Mouse (Mus musculus): Measurements from ENCODE around the gene Mkrn1. TPM values are rescaled to one million over a fixed set of nuclear protein-coding genes. Genes with fewer than 3 reads are reported as not detected.

Mkrn1 gene
- polyA plus RNA-seq, 1 experiment from 2014 or later = 35.9 TPM

DNA sequence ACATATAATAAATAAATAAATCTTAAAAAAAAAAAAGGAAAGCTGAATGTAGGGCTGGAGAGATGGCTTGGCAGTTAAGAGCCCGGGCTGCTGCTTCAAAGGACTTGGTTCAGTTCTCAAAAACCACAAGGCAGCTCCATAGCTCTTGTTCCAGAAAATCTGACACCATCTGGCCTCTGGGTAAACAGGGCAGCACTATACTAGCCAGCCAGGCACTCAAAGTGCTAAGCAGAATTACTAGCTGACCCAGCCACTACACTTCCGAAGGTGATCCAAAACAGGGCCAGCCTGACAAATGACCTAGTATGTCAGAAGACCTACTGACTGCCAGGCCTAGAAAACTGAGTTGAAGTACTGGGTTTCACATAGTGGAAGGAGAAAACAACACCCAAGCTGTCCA, 17.1 kb downstream of the Mkrn1 start:
- no peak overlapping the region for H3K9ac ChIP-seq (ENCODE audit: low read length)
- ATAC-seq (ENCODE audit: insufficient number of reproducible peaks, low FRiP score, low TSS enrichment, low read depth) (no peak), DNase-seq (ENCODE audit: low spot score) (no peak)
- no peak overlapping the region for H3K4me3 ChIP-seq (ENCODE audit: low read depth, low read length)
- H3K27ac ChIP-seq (replicated peaks; ENCODE audit: low read depth, low read length) = no peak overlapping the region
- no peaks in the 10 kb centered on the region for H3K27me3 ChIP-seq (ENCODE audit: control insufficient read depth, insufficient read depth, low read length)
- WGBS = 70% methylated on average over 2 of the region's 2 CpGs
- no peaks in the 10 kb centered on the region for H3K9me3 ChIP-seq (ENCODE audit: control insufficient read depth, low read length)
- H3K4me2 ChIP-seq (ENCODE audit: low read depth, severe bottlenecking) = no peak overlapping the region
- H3K4me1 ChIP-seq (ENCODE audit: control insufficient read depth, insufficient read depth, low read length) = no peaks in the 10 kb centered on the region
- H3K36me3 ChIP-seq (ENCODE audit: control insufficient read depth, insufficient read depth, low read length) = no peaks in the 10 kb centered on the region

DNA sequence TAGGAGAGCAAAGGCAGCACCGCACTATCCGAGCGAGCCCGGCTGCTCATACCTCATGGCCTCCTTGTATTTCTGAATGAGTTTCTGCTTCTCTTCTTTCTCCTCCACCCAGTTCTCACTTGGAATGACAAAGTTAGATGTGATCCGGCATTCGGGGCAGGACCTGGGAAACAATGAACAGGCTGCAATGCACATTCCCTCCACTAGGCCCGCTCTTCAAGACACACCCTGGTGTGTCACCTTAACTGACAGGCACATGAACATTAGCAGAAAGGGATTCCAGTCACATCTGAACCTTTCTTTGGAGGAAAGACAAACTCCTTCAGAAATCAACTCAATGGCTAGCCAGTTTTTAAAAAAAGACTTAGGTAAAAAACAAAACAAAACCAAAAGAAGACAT, 19.9 kb downstream of the Mkrn1 start:
- 80% methylated on average over 7 of the region's 7 CpGs for WGBS

DNA sequence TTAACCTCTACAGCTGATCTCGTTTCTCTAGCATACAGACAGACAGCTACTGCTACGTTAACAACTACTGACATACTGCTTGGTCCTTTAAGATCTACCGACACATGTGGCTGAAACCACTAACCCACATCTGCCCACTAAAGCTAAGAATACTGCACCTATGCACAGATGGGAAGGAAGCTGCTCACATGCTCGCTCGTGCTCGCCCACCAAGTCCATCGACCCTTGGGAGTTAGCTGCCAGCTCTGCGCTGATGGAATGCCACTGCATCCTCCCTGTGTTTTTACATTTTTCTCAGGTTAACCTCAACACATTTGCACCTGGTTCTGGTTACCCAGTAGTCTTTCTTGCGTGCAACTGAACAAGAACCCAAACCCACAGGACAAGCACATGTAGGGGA, 21.9 kb downstream of the Mkrn1 start:
- no peaks in the 10 kb centered on the region for H3K4me1 ChIP-seq (ENCODE audit: control insufficient read depth, insufficient read depth, low read length)
- H3K27me3 ChIP-seq (ENCODE audit: control insufficient read depth, insufficient read depth, low read length) = no peaks in the 10 kb centered on the region
- no peak overlapping the region for H3K27ac ChIP-seq (replicated peaks; ENCODE audit: low read depth, low read length)
- ATAC-seq (ENCODE audit: insufficient number of reproducible peaks, low FRiP score, low TSS enrichment, low read depth) (no peak), DNase-seq (ENCODE audit: low spot score) (no peak)
- H3K9ac ChIP-seq (ENCODE audit: low read length) = no peak overlapping the region
- H3K4me2 ChIP-seq (ENCODE audit: low read depth, severe bottlenecking) = no peak overlapping the region
- H3K36me3 ChIP-seq (ENCODE audit: control insufficient read depth, insufficient read depth, low read length) = no peaks in the 10 kb centered on the region
- 86% methylated on average over 9 of the region's 9 CpGs for WGBS
- H3K9me3 ChIP-seq (ENCODE audit: control insufficient read depth, low read length) = no peaks in the 10 kb centered on the region
- no peak overlapping the region for H3K4me3 ChIP-seq (ENCODE audit: low read depth, low read length)

More for the DNA sequence above, 19.9 kb downstream of the Mkrn1 start:
- no peaks in the 10 kb centered on the region for H3K27me3 ChIP-seq (ENCODE audit: control insufficient read depth, insufficient read depth, low read length)
- H3K36me3 ChIP-seq (ENCODE audit: control insufficient read depth, insufficient read depth, low read length) = no peaks in the 10 kb centered on the region
- no peaks in the 10 kb centered on the region for H3K9me3 ChIP-seq (ENCODE audit: control insufficient read depth, low read length)
- H3K4me1 ChIP-seq (ENCODE audit: control insufficient read depth, insufficient read depth, low read length) = no peaks in the 10 kb centered on the region
- H3K27ac ChIP-seq (replicated peaks; ENCODE audit: low read depth, low read length) = no peak overlapping the region
- no peak overlapping the region for H3K4me2 ChIP-seq (ENCODE audit: low read depth, severe bottlenecking)
- DNase-seq (ENCODE audit: low spot score) (peak; percentile 51), ATAC-seq (ENCODE audit: insufficient number of reproducible peaks, low FRiP score, low TSS enrichment, low read depth) (no peak)
- no peak overlapping the region for H3K9ac ChIP-seq (ENCODE audit: low read length)
- no peak overlapping the region for H3K4me3 ChIP-seq (ENCODE audit: low read depth, low read length)

DNA sequence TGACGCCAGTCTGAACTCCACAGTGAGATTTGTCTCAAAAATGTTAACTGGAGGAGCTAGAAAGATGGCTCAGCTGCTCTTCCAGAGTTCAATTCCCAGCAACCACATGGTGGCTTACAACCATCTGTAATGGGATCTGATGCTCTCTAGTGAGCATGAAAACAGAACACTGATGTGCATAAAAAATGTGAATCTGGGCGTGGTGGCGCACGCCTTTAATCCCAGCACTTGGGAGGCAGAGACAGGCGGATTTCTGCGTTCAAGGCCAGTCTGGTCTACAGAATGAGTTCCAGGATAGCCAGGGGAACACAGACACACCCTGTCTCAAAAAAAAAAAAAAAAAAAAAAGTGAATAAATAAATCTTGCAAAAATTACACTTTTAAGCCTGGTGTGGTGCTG, 23.2 kb downstream of the Mkrn1 start:
- H3K4me1 ChIP-seq (ENCODE audit: control insufficient read depth, insufficient read depth, low read length) = no peaks in the 10 kb centered on the region
- no peak overlapping the region for H3K27ac ChIP-seq (replicated peaks; ENCODE audit: low read depth, low read length)
- no peak overlapping the region for H3K4me3 ChIP-seq (ENCODE audit: low read depth, low read length)
- H3K27me3 ChIP-seq (ENCODE audit: control insufficient read depth, insufficient read depth, low read length) = no peaks in the 10 kb centered on the region
- DNase-seq (ENCODE audit: low spot score) (no peak), ATAC-seq (ENCODE audit: insufficient number of reproducible peaks, low FRiP score, low TSS enrichment, low read depth) (no peak)
- no peaks in the 10 kb centered on the region for H3K36me3 ChIP-seq (ENCODE audit: control insufficient read depth, insufficient read depth, low read length)
- H3K9me3 ChIP-seq (ENCODE audit: control insufficient read depth, low read length) = no peaks in the 10 kb centered on the region
- H3K9ac ChIP-seq (ENCODE audit: low read length) = no peak overlapping the region
- WGBS = 96% methylated on average over 6 of the region's 6 CpGs
- H3K4me2 ChIP-seq (ENCODE audit: low read depth, severe bottlenecking) = no peak overlapping the region

- no peaks in the 10 kb centered on the region for H3K4me1 ChIP-seq (ENCODE audit: control insufficient read depth, insufficient read depth, low read length)
- no peak for ATAC-seq (ENCODE audit: insufficient number of reproducible peaks, low FRiP score, low TSS enrichment, low read depth)
These were observed 24.3 kb downstream of the Mkrn1 start for GRCm38 (mm10) chr6:39395916-39396315.

DNA sequence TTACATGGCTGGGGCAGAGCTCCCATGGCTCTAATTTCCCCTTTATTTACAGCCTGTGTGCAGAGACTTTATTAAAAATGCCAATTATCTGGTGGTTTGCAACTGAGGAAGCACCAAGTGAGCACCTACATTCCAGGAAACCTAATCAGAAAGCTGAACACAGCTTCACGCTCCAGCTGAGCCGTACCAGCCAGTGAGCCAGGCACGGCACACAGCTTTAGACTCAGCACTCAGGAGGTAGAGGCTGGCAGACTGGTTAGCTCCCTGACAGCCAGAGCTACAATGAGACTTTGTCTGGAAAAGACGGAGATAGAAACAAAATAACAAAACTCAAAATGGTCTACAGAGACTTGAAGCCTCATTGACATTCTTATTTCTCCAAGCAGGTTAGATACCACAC, 24.8 kb downstream of the Mkrn1 start:
- Histone ChIP-seq H3K36me3 (ENCODE audit: control insufficient read depth, insufficient read depth, low read length) (no peaks in the 10 kb centered on the region), H3K9me3 (ENCODE audit: control insufficient read depth, low read length) (no peaks in the 10 kb centered on the region), H3K27me3 (ENCODE audit: control insufficient read depth, insufficient read depth, low read length) (no peaks in the 10 kb centered on the region), H3K4me1 (ENCODE audit: control insufficient read depth, insufficient read depth, low read length) (no peaks in the 10 kb centered on the region), H3K4me3 (ENCODE audit: low read depth, low read length) (no peak overlapping the region), H3K4me2 (ENCODE audit: low read depth, severe bottlenecking) (no peak overlapping the region), H3K9ac (ENCODE audit: low read length) (no peak overlapping the region), H3K27ac (replicated peaks; ENCODE audit: low read depth, low read length) (no peak overlapping the region)
- WGBS = 76% methylated on average over 4 of the region's 4 CpGs
- no peak for ATAC-seq (ENCODE audit: insufficient number of reproducible peaks, low FRiP score, low TSS enrichment, low read depth)
- DNase-seq (ENCODE audit: low spot score) = no peak

More at GRCm38 (mm10) chr6:39395916-39396315, 24.3 kb downstream of the Mkrn1 start:
- H3K27ac ChIP-seq (replicated peaks; ENCODE audit: low read depth, low read length) = no peak overlapping the region
- H3K9ac ChIP-seq (ENCODE audit: low read length) = no peak overlapping the region
- no peak overlapping the region for H3K4me3 ChIP-seq (ENCODE audit: low read depth, low read length)
- no peaks in the 10 kb centered on the region for H3K9me3 ChIP-seq (ENCODE audit: control insufficient read depth, low read length)
- DNase-seq (ENCODE audit: low spot score) = no peak
- WGBS = 78% methylated on average over 4 of the region's 4 CpGs
- H3K4me2 ChIP-seq (ENCODE audit: low read depth, severe bottlenecking) = no peak overlapping the region
- no peaks in the 10 kb centered on the region for H3K36me3 ChIP-seq (ENCODE audit: control insufficient read depth, insufficient read depth, low read length)
- H3K27me3 ChIP-seq (ENCODE audit: control insufficient read depth, insufficient read depth, low read length) = no peaks in the 10 kb centered on the region

- no peak overlapping the region for H3K27ac ChIP-seq (replicated peaks; ENCODE audit: low read depth, low read length)
- DNase-seq (ENCODE audit: low spot score) (no peak), ATAC-seq (ENCODE audit: insufficient number of reproducible peaks, low FRiP score, low TSS enrichment, low read depth) (no peak)
- WGBS = 82% methylated on average over 2 of the region's 2 CpGs
- H3K9me3 ChIP-seq (ENCODE audit: control insufficient read depth, low read length) = no peaks in the 10 kb centered on the region
- no peaks in the 10 kb centered on the region for H3K27me3 ChIP-seq (ENCODE audit: control insufficient read depth, insufficient read depth, low read length)
- no peak overlapping the region for H3K4me3 ChIP-seq (ENCODE audit: low read depth, low read length)
- H3K36me3 ChIP-seq (ENCODE audit: control insufficient read depth, insufficient read depth, low read length) = no peaks in the 10 kb centered on the region
- no peaks in the 10 kb centered on the region for H3K4me1 ChIP-seq (ENCODE audit: control insufficient read depth, insufficient read depth, low read length)
- H3K4me2 ChIP-seq (ENCODE audit: low read depth, severe bottlenecking) = no peak overlapping the region
- H3K9ac ChIP-seq (ENCODE audit: low read length) = no peak overlapping the region
These were observed 30.3 kb downstream of the Mkrn1 start for GRCm38 (mm10) chr6:39389988-39390387.

GRCm38 (mm10) chr6:39381125-39381880, 39.0 kb downstream of the Mkrn1 start, which contains the start of gene Rab19:
Gene Rab19 (plus strand): TSS chr6:39381175.
- Histone ChIP-seq H3K36me3 (ENCODE audit: control insufficient read depth, insufficient read depth, low read length) (no peaks in the 10 kb centered on the region), H3K4me1 (ENCODE audit: control insufficient read depth, insufficient read depth, low read length) (no peaks in the 10 kb centered on the region), H3K4me2 (ENCODE audit: low read depth, severe bottlenecking) (peak within 1 kb of the TSS; percentile 44), H3K4me3 (ENCODE audit: low read depth, low read length) (peak within 1 kb of the TSS; percentile 23; the same call in 1 of the 2 replicates), H3K27ac (replicated peaks; ENCODE audit: low read depth, low read length) (no peak within 1 kb of the TSS), H3K9me3 (ENCODE audit: control insufficient read depth, low read length) (no peaks in the 10 kb centered on the region), H3K27me3 (ENCODE audit: control insufficient read depth, insufficient read depth, low read length) (no peaks in the 10 kb centered on the region), H3K9ac (ENCODE audit: low read length) (0 out of 2 replicates have a peak within 1 kb of the TSS, but pooled peaks have one; percentile 28)
- 7% methylated on average over 20 of the region's 20 CpGs for WGBS
- ATAC-seq (ENCODE audit: insufficient number of reproducible peaks, low FRiP score, low TSS enrichment, low read depth) (no peak), DNase-seq (ENCODE audit: low spot score) (peak; percentile 35)

- WGBS = 85% methylated on average over 3 of the region's 3 CpGs
- Histone ChIP-seq H3K27me3 (ENCODE audit: control insufficient read depth, insufficient read depth, low read length) (no peaks in the 10 kb centered on the region), H3K27ac (replicated peaks; ENCODE audit: low read depth, low read length) (no peak overlapping the region), H3K4me2 (ENCODE audit: low read depth, severe bottlenecking) (no peak overlapping the region), H3K9me3 (ENCODE audit: control insufficient read depth, low read length) (no peaks in the 10 kb centered on the region), H3K4me1 (ENCODE audit: control insufficient read depth, insufficient read depth, low read length) (no peaks in the 10 kb centered on the region), H3K4me3 (ENCODE audit: low read depth, low read length) (no peak overlapping the region), H3K9ac (ENCODE audit: low read length) (no peak overlapping the region), H3K36me3 (ENCODE audit: control insufficient read depth, insufficient read depth, low read length) (no peaks in the 10 kb centered on the region)
- ATAC-seq (ENCODE audit: insufficient number of reproducible peaks, low FRiP score, low TSS enrichment, low read depth) (no peak), DNase-seq (ENCODE audit: low spot score) (no peak)
These were observed 40.0 kb downstream of the Mkrn1 start for GRCm38 (mm10) chr6:39380276-39380675.
